Comparison of ENCODE assay signal across 14 mouse cellular contexts in the genomic region with DNA sequence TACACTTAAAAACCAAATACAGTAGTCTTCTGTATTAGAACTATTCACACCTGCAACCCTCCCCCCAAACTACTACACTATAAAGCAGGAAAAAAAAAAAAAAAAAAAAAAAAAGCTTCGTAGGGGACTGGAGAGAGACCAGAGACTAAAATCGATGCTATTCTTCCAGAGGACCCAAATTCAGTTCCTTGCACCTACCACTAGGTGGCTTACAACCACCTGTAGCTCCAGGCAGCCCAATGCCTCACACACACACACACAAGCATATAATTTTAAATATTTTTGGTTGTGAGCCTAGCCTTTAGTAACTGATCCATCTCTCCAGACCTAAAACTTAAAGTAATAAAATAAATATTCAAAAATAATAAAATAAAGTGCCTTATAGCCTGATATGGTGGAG. TPM values are rescaled to one million over a fixed set of nuclear protein-coding genes. Genes with fewer than 3 reads are reported as not detected.
A peak's percentile ranks its signal among the peaks of the same experiment; 100 is the strongest.
DNase-seq lines count a peak whose midpoint lies in the region; ATAC-seq and TF ChIP-seq lines count a peak whose summit lies in the region.
"Had no signal": no experiment of that assay in that cellular context is flagged by ENCODE, and none has a peak within 500 bp of the region (broad histone marks: within the 10 kb centered on the region; RNA-seq: fewer than 3 reads in every experiment).

No protein-coding gene starts in this region.

- no peak for TF ChIP-seq POLR2A in bone marrow, adult 2 months (IDR thresholded peaks at IDR 0.05; ENCODE audit: borderline replicate concordance, control insufficient read depth, low read depth, low read length)

- H3K4me3 ChIP-seq in forebrain, postnatal 0 days (ENCODE audit: low read depth, low read length) = no peak overlapping the region
- no peak overlapping the region for H3K4me3 ChIP-seq in forebrain, embryonic 15.5 days
- H3K4me3 ChIP-seq in lung, postnatal 0 days (ENCODE audit: low read depth, low read length) = no peak overlapping the region
- no peak overlapping the region for H3K4me3 ChIP-seq in bone marrow, adult 2 months (replicated peaks; ENCODE audit: control insufficient read depth, low read depth, low read length)
- H3K4me3 ChIP-seq in stomach, postnatal 0 days (ENCODE audit: low read depth, low read length) = no peak overlapping the region
- H3K4me3 ChIP-seq: limb, embryonic 10.5 days; megakaryocyte, embryonic 14.5 days had no signal

- no peak overlapping the region for H3K27ac ChIP-seq in forebrain, postnatal 0 days (ENCODE audit: low read depth, low read length)
- H3K27ac ChIP-seq in forebrain, embryonic 15.5 days (replicated peaks) = no peak overlapping the region
- H3K27ac ChIP-seq in lung, postnatal 0 days (ENCODE audit: low read length) = no peak overlapping the region
- no peak overlapping the region for H3K27ac ChIP-seq in bone marrow, adult 2 months (ENCODE audit: control insufficient read depth, insufficient read depth, low read depth, low read length, poor library complexity)
- H3K27ac ChIP-seq in stomach, postnatal 0 days (replicated peaks) = no peak overlapping the region
- H3K27ac ChIP-seq: limb, embryonic 10.5 days had no signal

- H3K36me3 ChIP-seq in forebrain, postnatal 0 days (ENCODE audit: insufficient read depth) = no peaks in the 10 kb centered on the region
- H3K36me3 ChIP-seq in forebrain, embryonic 15.5 days = no peaks in the 10 kb centered on the region
- H3K36me3 ChIP-seq in lung, postnatal 0 days (ENCODE audit: insufficient read depth, low read length) = no peaks in the 10 kb centered on the region
- H3K36me3 ChIP-seq in stomach, postnatal 0 days (ENCODE audit: control insufficient read depth, insufficient read depth, low read length) = no peaks in the 10 kb centered on the region
- H3K36me3 ChIP-seq: limb, embryonic 10.5 days had no signal

- 35% methylated on average over 2 of the region's 2 CpGs for WGBS in forebrain, postnatal 0 days
- WGBS in forebrain, embryonic 15.5 days = 29% methylated on average over 2 of the region's 2 CpGs
- WGBS in lung, postnatal 0 days = 34% methylated on average over 2 of the region's 2 CpGs
- 19% methylated on average over 2 of the region's 2 CpGs for WGBS in bone marrow, adult 2 months
- 43% methylated on average over 2 of the region's 2 CpGs for WGBS in stomach, postnatal 0 days

- no peak for DNase-seq in forebrain, postnatal 0 days
- DNase-seq in lung, postnatal 0 days (ENCODE audit: low spot score) = peak; percentile 17
- DNase-seq in lung, postnatal 10 days = no peak
- DNase-seq in stomach, postnatal 0 days (ENCODE audit: low spot score) = no peak
- no peak for DNase-seq in urinary bladder, postnatal 10 days (ENCODE audit: low spot score)
- no peak for DNase-seq in ovary, postnatal 36 days (ENCODE audit: low spot score)
- DNase-seq: heart, postnatal 36 days; kidney, postnatal 25 days had no signal

- ATAC-seq in forebrain, postnatal 0 days = no peak
- ATAC-seq in forebrain, embryonic 15.5 days (replicated peaks) = no peak
- ATAC-seq in lung, postnatal 0 days = no peak
- ATAC-seq in stomach, postnatal 0 days (ENCODE audit: low FRiP score, low TSS enrichment) = no peak

- TF ChIP-seq CTCF in forebrain, postnatal 0 days (IDR thresholded peaks at IDR 0.05; ENCODE audit: low read depth) = peak; percentile 57
- peak; percentile 63 for TF ChIP-seq CTCF in lung, postnatal 0 days (IDR thresholded peaks at IDR 0.05)
- peak; percentile 42; the same call in 1 of the 2 replicates for TF ChIP-seq CTCF in bone marrow, adult 2 months (IDR thresholded peaks at IDR 0.05; ENCODE audit: control insufficient read depth, insufficient read depth, low read length)
- peak; percentile 68 for TF ChIP-seq CTCF in stomach, postnatal 0 days (IDR thresholded peaks at IDR 0.05; ENCODE audit: low read depth)

- H3K4me2 ChIP-seq in forebrain, postnatal 0 days (ENCODE audit: low read depth) = no peak overlapping the region
- no peak overlapping the region for H3K4me2 ChIP-seq in forebrain, embryonic 15.5 days (replicated peaks)
- no peak overlapping the region for H3K4me2 ChIP-seq in lung, postnatal 0 days (replicated peaks; ENCODE audit: low read depth, low read length)
- no peak overlapping the region for H3K4me2 ChIP-seq in stomach, postnatal 0 days (replicated peaks; ENCODE audit: low read depth)

- H3K9ac ChIP-seq in forebrain, postnatal 0 days = no peak overlapping the region
- H3K9ac ChIP-seq in forebrain, embryonic 15.5 days (replicated peaks) = no peak overlapping the region
- H3K9ac ChIP-seq in lung, postnatal 0 days (replicated peaks; ENCODE audit: low read depth) = no peak overlapping the region
- no peak overlapping the region for H3K9ac ChIP-seq in stomach, postnatal 0 days (ENCODE audit: low read length)

- H3K4me1 ChIP-seq in forebrain, postnatal 0 days (ENCODE audit: insufficient read depth) = no peaks in the 10 kb centered on the region
- H3K4me1 ChIP-seq in forebrain, embryonic 15.5 days = no peaks in the 10 kb centered on the region
- H3K4me1 ChIP-seq in lung, postnatal 0 days (ENCODE audit: insufficient read depth, low read depth, low read length) = no peaks in the 10 kb centered on the region
- no peaks in the 10 kb centered on the region for H3K4me1 ChIP-seq in bone marrow, adult 2 months (ENCODE audit: control insufficient read depth, insufficient read depth, low read length)
- H3K4me1 ChIP-seq in stomach, postnatal 0 days (replicated peaks; ENCODE audit: control insufficient read depth, insufficient read depth) = no peaks in the 10 kb centered on the region
- H3K4me1 ChIP-seq: limb, embryonic 10.5 days; megakaryocyte, embryonic 14.5 days had no signal

- no peaks in the 10 kb centered on the region for H3K9me3 ChIP-seq in forebrain, postnatal 0 days (ENCODE audit: low read length)
- no peaks in the 10 kb centered on the region for H3K9me3 ChIP-seq in forebrain, embryonic 15.5 days
- no peaks in the 10 kb centered on the region for H3K9me3 ChIP-seq in lung, postnatal 0 days (ENCODE audit: low read length)
- no peaks in the 10 kb centered on the region for H3K9me3 ChIP-seq in stomach, postnatal 0 days (ENCODE audit: control insufficient read depth, low read length)
- H3K9me3 ChIP-seq: limb, embryonic 10.5 days; megakaryocyte, embryonic 14.5 days had no signal

- no peak for TF ChIP-seq EP300 in lung, postnatal 0 days (IDR thresholded peaks at IDR 0.05)
- no peak for TF ChIP-seq EP300 in stomach, postnatal 0 days (optimal IDR thresholded peaks at IDR 0.05)

- no peaks in the 10 kb centered on the region for H3K27me3 ChIP-seq in forebrain, postnatal 0 days (ENCODE audit: insufficient read depth, low read length)
- H3K27me3 ChIP-seq in forebrain, embryonic 15.5 days = no peaks in the 10 kb centered on the region
- H3K27me3 ChIP-seq in lung, postnatal 0 days (replicated peaks; ENCODE audit: insufficient read depth, low read length) = no peaks in the 10 kb centered on the region
- no peaks in the 10 kb centered on the region for H3K27me3 ChIP-seq in stomach, postnatal 0 days (ENCODE audit: control insufficient read depth, insufficient read depth, low read length)

RNA-seq across cellular contexts. Expression of gene Timm8a1, which starts 32.2 kb away (rescaled TPM):
- 18.3 and 18.5 TPM in 2 replicates for total RNA-seq in forebrain, postnatal 0 days (2014; rRNA removed)
- polyA plus RNA-seq in forebrain, postnatal 0 days (2015; fragmentation: Nextera tagmentation; extraction: Ambion mirVana) = 45.5 and 55.2 TPM in 2 replicates
- polyA plus RNA-seq in forebrain, embryonic 15.5 days (2015; fragmentation: Nextera tagmentation; extraction: Ambion mirVana) = 46.8 and 46.9 TPM in 2 replicates
- 24.7 and 24.9 TPM in 2 replicates for polyA plus RNA-seq in lung, postnatal 0 days (2015; fragmentation: Nextera tagmentation; extraction: Ambion mirVana)
- polyA plus RNA-seq in bone marrow, adult 2 months (2011; ENCODE audit: insufficient read depth, insufficient read length, low replicate concordance, missing spikeins) = 11.6 and 28.4 TPM in 2 replicates
- 63.1 and 63.4 TPM in 2 replicates for polyA plus RNA-seq in stomach, postnatal 0 days (2015; fragmentation: Nextera tagmentation; extraction: Ambion mirVana)

RNA-seq across cellular contexts. Expression of gene Taf7l, which starts 33.2 kb away (rescaled TPM):
- total RNA-seq in forebrain, postnatal 0 days (2014; rRNA removed) = not detected in 2 replicates
- polyA plus RNA-seq in forebrain, postnatal 0 days (2015; fragmentation: Nextera tagmentation; extraction: Ambion mirVana) = 0.24 TPM in 1 of 2 replicates, not detected in the other
- not detected in 2 replicates for polyA plus RNA-seq in forebrain, embryonic 15.5 days (2015; fragmentation: Nextera tagmentation; extraction: Ambion mirVana)
- polyA plus RNA-seq in lung, postnatal 0 days (2015; fragmentation: Nextera tagmentation; extraction: Ambion mirVana) = not detected in 2 replicates
- polyA plus RNA-seq in bone marrow, adult 2 months (2011; ENCODE audit: insufficient read depth, insufficient read length, low replicate concordance, missing spikeins) = not detected in 2 replicates
- polyA plus RNA-seq in stomach, postnatal 0 days (2015; fragmentation: Nextera tagmentation; extraction: Ambion mirVana) = not detected in 2 replicates
- total RNA-seq: gastrocnemius, adult 18-20 months; heart, postnatal 36 days had no signal
- polyA plus RNA-seq: embryonic facial prominence, embryonic 14.5 days had no signal
